Mouse (Mus musculus) right cerebral cortex, postnatal 36 days (tissue): ENCODE data around the gene Cldn9.

Source experiments
- DNase-seq, 2 experiments: peaks; one replicate each; pipeline ENCODE4 v3.0.0; 2022; ENCODE audit warnings: low spot score in 2 of 2, mixed read lengths in 1 of 2

The Cldn9 gene

DNA sequence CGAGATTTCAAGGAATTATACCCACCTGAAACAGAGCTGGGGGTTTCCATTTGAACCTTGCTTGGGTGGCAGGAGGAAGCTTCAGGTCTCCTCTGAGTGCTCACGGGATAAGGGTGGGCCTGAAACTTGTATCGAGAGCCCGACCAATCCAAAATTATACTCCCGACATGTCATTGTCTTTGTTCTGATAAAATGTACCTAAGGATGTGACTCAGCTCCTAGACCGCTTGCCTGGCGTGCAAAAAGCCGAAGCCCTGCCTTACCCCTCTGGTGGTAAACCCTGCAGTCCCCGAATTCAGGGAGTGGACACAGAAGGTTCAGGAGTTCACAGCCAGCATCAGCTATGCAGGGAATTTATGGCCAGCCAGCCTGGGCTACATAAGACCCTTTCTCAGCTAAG, 3.5 kb downstream of the Cldn9 start:
- DNase-seq, result no peak

- no peak for DNase-seq
Observed at GRCm38 (mm10) chr17:23679127-23679835, 4.5 kb downstream of the Cldn9 start, which contains the start of gene Cldn6. Cldn6 (plus strand) TSS chr17:23679249.

GRCm38 (mm10) chr17:23677236-23677679, 6.6 kb downstream of the Cldn9 start, which contains the start of gene Tnfrsf12a:
Tnfrsf12a (minus strand) TSS chr17:23677468.
- DNase-seq, result peak; percentile 66 to 70

DNA sequence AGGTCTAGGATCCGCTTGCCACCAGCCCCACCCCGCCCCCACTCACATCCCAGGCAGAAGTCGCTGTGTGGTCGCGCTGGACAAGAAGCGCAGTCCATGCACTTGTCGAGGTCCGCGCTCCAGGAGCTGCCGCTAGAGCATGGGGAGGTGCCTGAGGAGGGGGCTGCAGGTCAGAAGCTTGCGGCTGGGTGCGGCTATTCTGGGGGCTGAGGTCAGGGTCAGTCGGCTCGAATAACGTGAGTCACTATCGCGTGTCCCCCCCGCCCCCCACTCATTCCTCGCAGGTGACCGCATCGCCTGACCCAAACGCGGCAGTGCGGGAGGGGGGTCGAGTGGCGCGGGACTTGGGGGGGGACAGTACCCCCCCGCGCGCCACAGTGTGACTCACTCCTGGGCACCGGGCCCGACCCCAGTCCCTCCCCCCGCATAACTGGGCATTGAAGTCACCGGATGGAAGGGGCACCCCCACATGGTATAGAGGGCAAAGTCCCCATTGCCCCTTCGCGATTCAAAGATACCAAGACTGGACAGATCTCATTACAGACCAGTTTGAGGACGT, 7.3 kb downstream of the Cldn9 start:
- DNase-seq, result no peak

DNA sequence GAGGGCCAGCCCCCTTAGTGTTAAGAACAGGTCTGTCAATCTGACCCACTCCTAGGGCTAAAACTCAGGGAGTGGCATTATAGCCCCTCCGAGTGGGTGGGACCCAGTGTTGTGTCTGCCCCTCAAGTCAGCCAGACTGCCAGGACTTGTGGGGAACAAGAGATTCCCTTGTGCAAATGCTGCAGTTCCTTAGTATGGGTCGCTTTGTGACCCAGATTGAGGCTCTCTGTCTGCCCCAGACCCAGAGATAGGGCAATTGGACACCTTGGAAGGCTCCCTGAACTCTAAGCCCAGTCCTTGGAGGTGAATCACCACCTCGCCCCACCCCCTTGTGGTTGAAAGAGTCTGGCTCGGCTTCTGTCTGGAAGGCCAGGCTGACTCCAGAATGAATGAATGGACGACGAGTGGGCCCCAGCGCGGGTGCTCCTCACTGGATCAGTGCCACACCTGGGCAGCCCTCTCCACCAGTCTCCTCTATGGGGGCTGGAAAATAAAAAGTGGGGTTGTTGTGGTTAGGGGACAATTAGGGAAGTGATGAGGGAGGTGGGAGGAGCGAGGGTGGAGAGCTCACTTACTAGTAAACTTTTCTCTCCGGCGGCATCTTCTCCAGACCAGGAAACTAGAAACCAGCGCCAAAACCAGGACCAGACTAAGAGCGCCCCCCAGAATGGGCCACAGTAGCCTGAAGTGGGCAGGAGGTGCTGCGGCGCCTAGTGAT, 8.1 kb downstream of the Cldn9 start:
- no peak for DNase-seq

GRCm38 (mm10) chr17:23675127-23675526, 8.7 kb downstream of the Cldn9 start:
- DNase-seq, result no peak

GRCm38 (mm10) chr17:23674271-23674952, 9.4 kb downstream of the Cldn9 start:
- DNase-seq, result no peak

- peak; percentile 95 to 97 for DNase-seq
Observed at GRCm38 (mm10) chr17:23673424-23674073, 10.3 kb downstream of the Cldn9 start, which contains the start of the genes Hcfc1r1 and Thoc6. Hcfc1r1 (plus strand) TSS chr17:23673596. Thoc6 (minus strand) TSS chr17:23673882.

GRCm38 (mm10) chr17:23672761-23673160, 11.1 kb downstream of the Cldn9 start:
- no peak for DNase-seq

DNA sequence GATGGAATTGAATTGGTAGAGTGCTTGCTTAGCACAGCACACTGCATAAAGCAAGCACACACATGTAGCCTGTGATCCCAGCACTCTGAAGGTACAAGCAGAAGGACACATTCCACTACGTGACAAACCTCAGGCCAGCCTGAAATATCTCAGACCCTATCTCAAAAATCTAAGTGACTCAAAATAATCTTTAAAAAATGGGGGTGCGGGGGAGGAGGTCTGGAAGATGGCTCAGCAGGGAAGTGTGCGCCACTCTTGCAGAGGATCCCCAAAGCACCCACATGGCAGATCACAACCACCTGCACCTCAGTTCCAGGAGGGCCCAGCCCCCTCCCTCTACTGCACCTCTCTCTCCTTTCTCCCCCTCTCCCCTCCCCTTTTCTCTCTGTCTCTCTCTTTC, 12.3 kb downstream of the Cldn9 start:
- DNase-seq, result no peak

- DNase-seq, result no peak
Observed at GRCm38 (mm10) chr17:23670516-23671074, 13.2 kb downstream of the Cldn9 start.

DNA sequence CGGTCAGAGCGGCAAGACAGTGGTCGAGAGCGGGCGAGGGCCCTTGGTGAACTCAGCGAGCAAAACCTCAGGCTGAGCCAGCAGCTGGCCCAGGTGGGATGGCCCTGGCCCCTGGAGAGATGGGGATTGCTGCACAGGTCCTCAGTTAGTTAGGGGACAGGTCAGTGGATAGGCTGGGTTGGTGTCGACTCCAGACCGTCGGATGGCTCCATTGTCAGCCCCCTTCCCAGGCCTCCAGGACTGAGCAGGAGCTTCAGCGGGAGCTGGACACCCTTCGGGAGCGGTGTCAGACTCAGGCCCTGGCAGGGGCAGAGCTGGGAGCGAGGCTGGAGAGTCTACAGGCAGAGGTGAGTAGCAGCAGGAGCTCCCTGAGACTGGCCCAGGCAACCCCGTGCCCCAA, 18.3 kb downstream of the Cldn9 start:
- no peak for DNase-seq

GRCm38 (mm10) chr17:23664556-23665021, 19.2 kb downstream of the Cldn9 start:
- DNase-seq, result no peak

- DNase-seq, result no peak
Observed at GRCm38 (mm10) chr17:23661526-23661925, 22.3 kb downstream of the Cldn9 start.

DNA sequence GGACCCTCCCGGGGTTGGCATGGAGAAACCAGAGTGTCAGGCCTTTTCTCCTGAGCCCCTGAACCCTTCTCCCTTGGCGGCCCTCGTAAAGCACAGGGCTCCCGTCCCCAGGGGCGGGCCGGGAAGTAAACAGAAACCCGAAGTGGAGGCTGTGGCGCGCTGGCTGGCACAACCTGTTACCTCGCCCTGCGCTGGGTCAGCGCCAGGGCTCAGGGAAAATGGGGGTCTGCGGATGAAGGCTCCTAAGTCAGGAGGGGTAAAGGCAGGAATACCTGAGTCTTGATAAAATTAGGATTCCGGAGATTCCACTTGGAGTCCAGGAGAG, 23.0 kb downstream of the Cldn9 start:
- no peak for DNase-seq

- DNase-seq, result no peak
Observed at GRCm38 (mm10) chr17:23660117-23660875, 23.5 kb downstream of the Cldn9 start, which contains the start of gene Bicdl2. Bicdl2 (plus strand) TSS chr17:23660506.

DNA sequence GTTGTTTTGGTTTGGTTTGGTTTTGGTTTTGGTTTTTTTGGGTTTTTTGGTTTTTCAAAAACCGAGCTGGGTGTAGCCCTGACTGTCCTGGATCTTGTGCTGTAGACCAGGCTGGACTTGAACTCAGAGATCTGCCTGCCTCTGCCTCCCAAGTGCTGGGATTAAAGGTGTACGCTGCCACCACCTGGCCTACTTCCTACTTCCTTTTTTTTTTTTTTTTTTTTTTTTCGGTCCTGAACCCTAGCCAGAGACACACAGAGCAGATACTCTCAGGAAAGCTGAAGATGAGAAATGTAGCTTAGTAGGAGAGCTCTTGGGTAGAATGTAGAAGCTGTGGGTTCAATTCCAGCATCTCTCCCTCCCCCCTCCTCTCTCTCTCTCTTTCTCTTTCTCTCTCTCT, 25.4 kb downstream of the Cldn9 start:
- DNase-seq, result no peak

DNA sequence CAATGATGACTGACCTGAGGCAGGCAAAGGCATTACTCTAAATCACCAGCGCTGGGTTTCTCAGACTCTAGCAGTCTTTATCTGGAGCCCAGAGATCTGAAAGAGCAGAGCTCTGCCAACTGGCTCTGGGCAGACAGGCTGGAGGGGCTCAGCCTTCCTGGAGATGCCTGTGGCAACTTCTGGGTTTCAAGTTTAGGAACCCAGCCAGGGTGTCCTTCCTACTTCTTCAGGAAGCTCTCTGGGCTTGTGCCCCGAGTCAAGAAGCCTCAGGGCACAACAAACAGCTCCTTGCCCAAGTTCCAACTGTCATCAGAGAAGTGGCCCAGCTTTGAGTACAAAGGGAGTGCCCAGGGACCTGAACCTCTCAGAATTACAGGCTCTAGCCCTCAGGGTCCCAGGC, 29.4 kb downstream of the Cldn9 start:
- DNase-seq, result no peak

DNA sequence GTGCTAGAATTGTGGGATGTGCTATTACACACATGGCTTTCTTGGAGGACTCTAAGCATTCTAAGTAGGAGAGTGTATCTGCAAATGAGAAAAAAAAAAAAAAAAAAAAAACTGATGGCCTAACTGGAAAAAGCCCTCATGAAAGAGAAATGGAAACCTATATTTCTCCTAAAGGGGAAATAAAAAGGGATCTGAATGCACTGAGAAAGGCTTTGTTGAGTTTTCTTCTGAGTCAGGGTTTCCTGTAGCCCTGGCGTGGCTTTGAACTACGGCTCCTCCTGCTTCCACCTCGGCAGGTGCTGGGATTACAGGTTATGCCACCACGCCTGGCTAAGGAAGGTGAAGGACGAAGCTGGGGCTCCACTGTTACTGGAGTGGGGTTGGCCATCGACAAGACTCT, 29.8 kb downstream of the Cldn9 start:
- DNase-seq, result no peak

DNA sequence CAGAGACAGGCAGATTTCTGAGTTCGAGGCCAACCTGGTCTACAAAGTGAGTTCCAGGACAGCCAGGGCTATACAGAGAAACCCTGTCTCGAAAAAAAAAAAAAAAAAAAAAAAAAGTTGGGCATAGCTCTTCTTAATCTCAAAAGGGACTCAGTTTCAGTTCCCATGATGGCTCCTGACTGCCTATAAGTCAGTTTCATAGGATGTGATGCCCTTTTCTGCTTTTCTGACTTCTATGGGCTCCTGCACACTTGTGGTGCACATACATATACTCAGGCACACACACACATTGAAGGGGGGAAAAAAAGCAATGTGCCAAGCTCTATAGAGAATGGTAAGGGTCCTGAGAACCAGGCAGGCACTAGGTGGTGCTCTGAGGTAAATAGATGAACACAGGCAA, 30.5 kb downstream of the Cldn9 start:
- DNase-seq, result no peak
